8 mouse cellular contexts compared by ENCODE assay signal in the genomic region with DNA sequence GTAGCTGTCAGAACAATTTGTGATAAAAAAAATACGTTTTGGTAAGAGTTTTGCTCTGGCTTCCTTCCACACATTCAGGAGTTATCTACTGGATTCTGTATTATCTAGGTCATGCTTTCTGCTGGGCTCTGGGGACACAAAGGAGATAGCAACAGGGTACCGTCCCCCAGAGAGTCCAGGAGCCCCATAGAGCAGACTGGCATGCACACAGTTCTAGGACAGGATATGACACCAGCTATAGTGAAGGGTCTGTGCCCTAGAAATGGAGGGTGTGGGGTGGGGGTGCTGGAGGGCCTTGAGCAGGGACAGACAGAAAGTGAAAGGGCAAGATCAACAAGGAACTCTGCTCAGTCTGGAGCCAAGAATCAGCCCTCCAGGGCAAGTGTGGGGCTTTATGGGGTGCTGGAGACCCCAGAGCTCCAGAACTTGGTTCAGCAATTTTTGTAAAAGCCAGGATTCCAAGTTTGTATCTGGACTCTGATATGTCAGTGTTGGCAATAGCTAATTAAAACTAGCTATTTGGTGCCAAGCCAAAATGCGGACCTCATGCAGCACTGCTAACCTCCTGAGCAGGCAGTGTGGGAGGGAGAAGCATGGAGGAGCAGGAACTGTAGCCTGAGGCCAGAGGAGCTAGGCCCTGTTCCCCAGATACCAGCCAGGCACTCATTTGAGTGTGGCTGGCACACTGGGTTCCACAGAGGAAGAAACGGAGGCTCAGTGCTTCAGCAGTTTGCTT. TPM values are rescaled to one million over a fixed set of nuclear protein-coding genes. Genes with fewer than 3 reads are reported as not detected.
DNase-seq lines count a peak whose midpoint lies in the region; ATAC-seq and TF ChIP-seq lines count a peak whose summit lies in the region.

No protein-coding gene starts in this region.

- peaks cover 27% of the 10 kb centered on the region for H3K36me3 ChIP-seq in megakaryocyte, embryonic 14.5 days (replicated peaks; ENCODE audit: low read length)
- H3K36me3 ChIP-seq in embryonic facial prominence, embryonic 10.5 days (replicated peaks): peaks cover 7% of the 10 kb centered on the region
- peaks cover 13% of the 10 kb centered on the region for H3K36me3 ChIP-seq in hindbrain, embryonic 13.5 days
- H3K36me3 ChIP-seq in liver, embryonic 12.5 days: peaks cover 15% of the 10 kb centered on the region
- H3K36me3 ChIP-seq in testis, adult 2 months (ENCODE audit: control insufficient read depth, insufficient read depth, low read length): no peaks in the 10 kb centered on the region

- H3K9me3 ChIP-seq in megakaryocyte, embryonic 14.5 days: no peaks in the 10 kb centered on the region
- no peaks in the 10 kb centered on the region for H3K9me3 ChIP-seq in embryonic facial prominence, embryonic 10.5 days
- H3K9me3 ChIP-seq in hindbrain, embryonic 13.5 days: no peaks in the 10 kb centered on the region
- no peaks in the 10 kb centered on the region for H3K9me3 ChIP-seq in liver, embryonic 12.5 days (replicated peaks)

- no peak for TF ChIP-seq CTCF in testis, adult 2 months (IDR thresholded peaks at IDR 0.05; ENCODE audit: control insufficient read depth, insufficient read depth, insufficient replicate concordance, low read depth, low read length)

- H3K9ac ChIP-seq in hindbrain, embryonic 13.5 days: peak overlapping the region; percentile 99
- H3K9ac ChIP-seq in liver, embryonic 12.5 days: peak overlapping the region; percentile 96

- no peak for DNase-seq in embryonic facial prominence, embryonic 10.5 days (ENCODE audit: low spot score)
- DNase-seq in thymus, postnatal 25 days: no peak

- peak overlapping the region; percentile 78 for H3K4me2 ChIP-seq in hindbrain, embryonic 13.5 days
- peak overlapping the region; percentile 98 for H3K4me2 ChIP-seq in liver, embryonic 12.5 days

- peaks cover 71% of the 10 kb centered on the region for H3K4me1 ChIP-seq in megakaryocyte, embryonic 14.5 days
- H3K4me1 ChIP-seq in embryonic facial prominence, embryonic 10.5 days: peaks cover 23% of the 10 kb centered on the region
- peaks cover 30% of the 10 kb centered on the region for H3K4me1 ChIP-seq in hindbrain, embryonic 13.5 days (replicated peaks)
- peaks cover 48% of the 10 kb centered on the region for H3K4me1 ChIP-seq in liver, embryonic 12.5 days
- H3K4me1 ChIP-seq in testis, adult 2 months (ENCODE audit: control insufficient read depth, insufficient read depth, low read length): peaks cover 23% of the 10 kb centered on the region

- peak overlapping the region; percentile 84 for H3K4me3 ChIP-seq in megakaryocyte, embryonic 14.5 days (replicated peaks)
- H3K4me3 ChIP-seq in embryonic facial prominence, embryonic 10.5 days: peak overlapping the region; percentile 27; the same call in 1 of the 2 replicates
- H3K4me3 ChIP-seq in hindbrain, embryonic 13.5 days: peak overlapping the region; percentile 97
- H3K4me3 ChIP-seq in liver, embryonic 12.5 days: peak overlapping the region; percentile 92
- H3K4me3 ChIP-seq in testis, adult 2 months (ENCODE audit: control insufficient read depth, low read depth, low read length): peak overlapping the region; percentile 13

- no peak for TF ChIP-seq POLR2A in testis, adult 2 months (IDR thresholded peaks at IDR 0.05; ENCODE audit: control insufficient read depth, low read depth, low read length)

- H3K27ac ChIP-seq in embryonic facial prominence, embryonic 10.5 days (replicated peaks): no peak overlapping the region
- peak overlapping the region; percentile 35 for H3K27ac ChIP-seq in hindbrain, embryonic 13.5 days
- H3K27ac ChIP-seq in liver, embryonic 12.5 days: peak overlapping the region; percentile 93
- peak overlapping the region; percentile 61; the same call in 1 of the 2 replicates for H3K27ac ChIP-seq in testis, adult 2 months (ENCODE audit: control insufficient read depth, insufficient read depth, low read depth, low read length)

- 73% methylated on average over 4 of the region's 4 CpGs for WGBS in embryonic facial prominence, embryonic 10.5 days
- 62% methylated on average over 4 of the region's 4 CpGs for WGBS in hindbrain, embryonic 13.5 days
- 43% methylated on average over 4 of the region's 4 CpGs for WGBS in liver, embryonic 12.5 days (ENCODE audit: insufficient replicate concordance)

- ATAC-seq in megakaryocyte, adult 5-6 weeks (ENCODE audit: poor library complexity, severe bottlenecking): no peak
- ATAC-seq in hindbrain, embryonic 13.5 days (ENCODE audit: low FRiP score): no peak
- no peak for ATAC-seq in liver, embryonic 12.5 days
- ATAC-seq in inflammation-experienced regulatory T-cells, adult 6 months: no peak

- no peaks in the 10 kb centered on the region for H3K27me3 ChIP-seq in megakaryocyte, embryonic 14.5 days (replicated peaks)
- no peaks in the 10 kb centered on the region for H3K27me3 ChIP-seq in embryonic facial prominence, embryonic 10.5 days (replicated peaks; ENCODE audit: low read depth, poor library complexity, severe bottlenecking)
- no peaks in the 10 kb centered on the region for H3K27me3 ChIP-seq in hindbrain, embryonic 13.5 days
- no peaks in the 10 kb centered on the region for H3K27me3 ChIP-seq in liver, embryonic 12.5 days (replicated peaks)
- H3K27me3 ChIP-seq in testis, adult 2 months (ENCODE audit: control insufficient read depth, insufficient read depth, low read length): no peaks in the 10 kb centered on the region

RNA-seq across cellular contexts. Expression of gene Mapk9, which starts 1.7 kb away (rescaled TPM):
- 3.2 and 7.6 TPM in 2 replicates for polyA plus RNA-seq in megakaryocyte, embryonic 14.5 days (2012; ENCODE audit: insufficient read depth, low replicate concordance)
- 27.4 and 32.4 TPM in 2 replicates for total RNA-seq in megakaryocyte, adult 5-6 weeks (2015)
- total RNA-seq in megakaryocyte, adult 5-6 weeks (2017): 37.8 and 44.9 TPM in 2 replicates
- 26.0 and 28.4 TPM in 2 replicates for polyA plus RNA-seq in embryonic facial prominence, embryonic 10.5 days (2016; fragmentation: Nextera tagmentation; extraction: Ambion mirVana)
- polyA plus RNA-seq in hindbrain, embryonic 13.5 days (2015; fragmentation: Nextera tagmentation; extraction: Ambion mirVana): 54.0 TPM in 2 replicates
- polyA plus RNA-seq in liver, embryonic 12.5 days (2016; fragmentation: Nextera tagmentation; extraction: Ambion mirVana): 34.6 and 38.2 TPM in 2 replicates
- 30.5 and 33.2 TPM in 2 replicates for polyA plus RNA-seq in testis, adult 2 months (2012; rRNA removed)
- polyA plus RNA-seq in inflammation-experienced regulatory T-cells, adult 6 months (2017; shearing (Covaris generic)): 10 to 100 TPM; 15.9 to 20.5 (median 17.6) TPM

RNA-seq across cellular contexts. Expression of gene Rasgef1c, which starts 53.4 kb away (rescaled TPM):
- polyA plus RNA-seq in megakaryocyte, embryonic 14.5 days (2012; ENCODE audit: insufficient read depth, low replicate concordance): not detected in 2 replicates
- total RNA-seq in megakaryocyte, adult 5-6 weeks (2015): 0.13 and 0.27 TPM in 2 replicates
- not detected in 2 replicates for total RNA-seq in megakaryocyte, adult 5-6 weeks (2017)
- polyA plus RNA-seq in embryonic facial prominence, embryonic 10.5 days (2016; fragmentation: Nextera tagmentation; extraction: Ambion mirVana): 0.19 and 0.87 TPM in 2 replicates
- polyA plus RNA-seq in hindbrain, embryonic 13.5 days (2015; fragmentation: Nextera tagmentation; extraction: Ambion mirVana): 14.4 and 16.5 TPM in 2 replicates
- not detected in 2 replicates for polyA plus RNA-seq in liver, embryonic 12.5 days (2016; fragmentation: Nextera tagmentation; extraction: Ambion mirVana)
- 0.69 and 0.93 TPM in 2 replicates for polyA plus RNA-seq in testis, adult 2 months (2012; rRNA removed)
- polyA plus RNA-seq in inflammation-experienced regulatory T-cells, adult 6 months (2017; shearing (Covaris generic)): under 1 TPM; 0.28 to 0.52 (median 0.45) TPM

RNA-seq across cellular contexts. Expression of gene Gfpt2, which starts 54.3 kb away (rescaled TPM):
- polyA plus RNA-seq in megakaryocyte, embryonic 14.5 days (2012; ENCODE audit: insufficient read depth, low replicate concordance): not detected in 2 replicates
- not detected in 2 replicates for total RNA-seq in megakaryocyte, adult 5-6 weeks (2015)
- 0.11 and 0.28 TPM in 2 replicates for total RNA-seq in megakaryocyte, adult 5-6 weeks (2017)
- 40.5 and 44.0 TPM in 2 replicates for polyA plus RNA-seq in embryonic facial prominence, embryonic 10.5 days (2016; fragmentation: Nextera tagmentation; extraction: Ambion mirVana)
- 5.3 and 5.5 TPM in 2 replicates for polyA plus RNA-seq in hindbrain, embryonic 13.5 days (2015; fragmentation: Nextera tagmentation; extraction: Ambion mirVana)
- 3.2 and 3.3 TPM in 2 replicates for polyA plus RNA-seq in liver, embryonic 12.5 days (2016; fragmentation: Nextera tagmentation; extraction: Ambion mirVana)
- polyA plus RNA-seq in testis, adult 2 months (2012; rRNA removed): 2.3 TPM in 2 replicates
- 1 to 10 TPM in 2 of 3 experiments, under 1 TPM in 1; 0.28 to 3.0 (median 1.3) TPM for polyA plus RNA-seq in inflammation-experienced regulatory T-cells, adult 6 months (2017; shearing (Covaris generic))

Comparison
In these comparisons a context has a peak if more than half of its experiments do, and no peak if none do; other contexts are left out.
1. H3K4me3 ChIP-seq: peak in every context shown above with its lines; median percentile 97 in hindbrain, embryonic 13.5 days; 92 in liver, embryonic 12.5 days; 84 in megakaryocyte, embryonic 14.5 days; 27 in embryonic facial prominence, embryonic 10.5 days; 13 in testis, adult 2 months.